Mouse (Mus musculus) urinary bladder, postnatal 10 days (tissue): ENCODE measurements around the gene Lgals2.
"Not testable (repeated sequence)": the region's sequence is repeated elsewhere in the genome, so short reads cannot be mapped to it uniquely, and the experiment has no call there.

Experiments
- DNase-seq: peaks from one replicate; pipeline ENCODE4 v3.0.0; 2022; ENCODE audit warnings: low spot score

The Lgals2 gene

GRCm38 (mm10) chr15:78874989-78875388 is 19.7 kb upstream of the Lgals2 start:
- DNase-seq = no peak

DNA sequence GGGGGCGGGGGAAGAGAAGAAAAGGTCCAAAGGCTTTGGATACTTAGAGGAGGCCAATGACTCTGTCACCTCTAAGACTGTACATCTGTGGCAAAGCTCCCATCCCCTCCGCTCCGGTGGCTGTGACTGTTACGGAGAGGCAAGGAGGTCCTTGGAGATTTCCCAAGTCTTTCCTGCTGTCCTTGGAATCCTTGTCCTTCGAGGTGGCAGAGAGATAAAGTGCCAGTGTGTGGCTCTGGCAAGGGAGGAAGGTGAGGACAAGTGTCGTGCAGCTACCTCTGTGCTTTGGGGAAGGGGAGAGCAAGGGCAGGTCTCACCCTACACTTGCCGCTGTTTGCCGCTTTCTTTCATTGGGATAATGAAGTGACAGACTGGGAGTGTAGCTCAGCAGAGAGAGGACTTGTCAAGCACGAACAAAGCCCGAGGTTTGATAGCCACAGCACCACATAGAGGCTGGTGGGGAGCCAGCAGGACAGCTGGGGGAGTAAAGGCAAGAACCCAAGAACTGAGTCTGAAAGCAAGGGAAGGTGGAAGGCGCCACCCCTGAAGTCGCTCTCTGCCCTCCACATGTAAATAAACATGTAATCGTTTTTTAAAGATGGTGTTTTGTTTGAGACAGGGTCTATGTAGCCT is 18.6 kb upstream of the Lgals2 start:
- DNase-seq = no peak

GRCm38 (mm10) chr15:78872021-78872608 is 16.8 kb upstream of the Lgals2 start:
- no peak for DNase-seq

GRCm38 (mm10) chr15:78869775-78870174 is 14.4 kb upstream of the Lgals2 start:
- DNase-seq = no peak

DNA sequence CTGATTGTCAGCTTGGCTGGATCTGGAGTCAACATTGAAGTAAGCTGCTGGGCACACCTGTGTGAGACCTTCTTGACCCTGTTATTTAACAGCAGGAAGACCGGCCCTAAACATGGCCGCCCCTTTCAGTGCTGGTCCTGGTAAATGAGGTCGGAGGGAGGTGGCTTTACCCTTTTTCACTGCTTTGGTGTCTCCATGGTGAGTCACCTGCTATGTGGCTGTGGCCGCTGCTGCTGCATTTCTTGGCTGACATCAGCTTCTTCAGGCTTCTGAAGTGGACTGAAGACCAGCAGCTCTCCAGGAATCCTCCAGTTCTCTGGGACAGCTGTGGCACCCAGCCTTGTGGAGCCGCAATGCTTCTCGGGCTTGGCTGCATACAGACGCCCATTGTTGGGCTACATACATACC is 13.5 kb upstream of the Lgals2 start:
- DNase-seq = no peak

- DNase-seq = no peak
Observed at GRCm38 (mm10) chr15:78868398-78868797, 13.1 kb upstream of the Lgals2 start.

GRCm38 (mm10) chr15:78863852-78864253 is 8.5 kb upstream of the Lgals2 start:
- DNase-seq = no peak

DNA sequence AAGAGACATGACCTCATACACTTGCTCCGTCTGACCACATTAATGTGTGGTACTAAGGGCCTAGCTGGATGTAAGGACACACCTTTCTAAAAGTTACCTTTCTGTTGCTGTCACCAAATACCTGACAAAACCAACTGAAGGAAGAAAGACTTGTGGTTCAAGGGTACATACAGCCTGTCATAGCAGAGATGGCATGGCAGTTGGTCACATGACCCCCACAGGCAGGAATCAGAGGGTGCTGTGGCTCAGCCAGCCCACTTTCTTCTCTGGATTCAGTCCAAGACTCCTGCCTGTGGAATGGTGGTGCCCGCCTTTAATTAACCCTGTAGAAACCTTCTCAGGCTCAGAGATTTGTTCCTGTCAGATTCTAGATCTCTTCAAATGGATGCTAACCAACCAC is 7.8 kb upstream of the Lgals2 start:
- DNase-seq = no peak

DNA sequence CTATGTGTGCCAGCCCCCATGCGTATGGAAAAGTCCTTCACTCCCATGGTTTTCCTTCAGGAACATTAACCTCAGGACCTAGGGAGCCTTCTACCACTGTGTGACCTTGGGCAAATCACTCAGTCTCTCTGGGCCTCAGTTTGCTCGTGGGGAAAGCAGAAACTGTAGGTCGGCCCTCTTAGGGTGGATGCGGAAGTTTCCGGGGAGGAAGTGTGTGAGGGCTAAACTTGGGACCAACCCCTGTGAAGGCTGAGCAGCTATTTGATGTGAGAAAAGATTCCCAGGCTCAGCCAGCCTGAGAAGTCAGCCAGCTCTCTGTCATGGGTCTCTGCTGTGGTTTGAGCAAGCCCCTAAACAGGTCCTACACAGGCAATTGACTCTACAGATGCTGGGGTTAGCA is 7.0 kb upstream of the Lgals2 start:
- DNase-seq = no peak

DNA sequence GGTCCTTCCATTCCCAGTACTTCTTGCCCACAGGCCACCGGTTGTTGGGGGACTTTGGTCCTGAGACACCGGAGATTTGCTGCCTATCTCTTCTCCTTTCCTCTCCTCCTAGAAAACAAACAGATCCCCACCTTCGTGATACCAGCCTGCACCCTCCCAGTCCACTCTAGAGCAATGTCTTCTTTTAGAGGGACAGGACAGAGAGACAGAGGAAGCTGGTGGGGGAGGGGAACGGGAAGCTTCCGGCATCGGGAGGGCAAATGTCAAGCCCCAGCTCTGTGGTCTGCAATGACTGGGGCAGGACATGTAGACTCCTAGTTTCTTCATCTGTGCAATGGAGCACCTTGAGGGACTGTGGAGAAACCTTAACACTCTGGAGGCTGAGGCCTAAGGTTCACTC is 4.4 kb upstream of the Lgals2 start:
- DNase-seq = no peak

GRCm38 (mm10) chr15:78859311-78859710 is 4.0 kb upstream of the Lgals2 start:
- no peak for DNase-seq

DNA sequence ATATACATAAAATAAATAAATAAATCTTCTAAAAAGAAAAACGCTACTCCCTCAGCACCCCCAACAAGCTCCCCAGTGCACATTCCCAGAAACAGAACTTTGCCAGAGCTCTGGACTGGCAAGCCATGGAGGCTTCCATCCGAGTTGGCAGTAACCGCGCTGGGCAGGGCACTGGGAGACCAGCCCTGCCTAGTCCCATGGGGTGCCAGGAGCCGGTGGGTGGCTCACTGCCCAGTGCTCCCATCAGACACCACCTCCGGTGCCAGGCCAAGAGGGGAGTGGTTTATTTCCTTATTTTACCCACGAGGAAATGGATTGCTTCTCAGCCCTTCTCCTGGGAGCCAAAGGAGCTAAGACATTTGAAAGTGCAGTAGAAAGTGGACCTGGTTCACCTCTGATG is 1.7 kb upstream of the Lgals2 start:
- DNase-seq = no peak

DNA sequence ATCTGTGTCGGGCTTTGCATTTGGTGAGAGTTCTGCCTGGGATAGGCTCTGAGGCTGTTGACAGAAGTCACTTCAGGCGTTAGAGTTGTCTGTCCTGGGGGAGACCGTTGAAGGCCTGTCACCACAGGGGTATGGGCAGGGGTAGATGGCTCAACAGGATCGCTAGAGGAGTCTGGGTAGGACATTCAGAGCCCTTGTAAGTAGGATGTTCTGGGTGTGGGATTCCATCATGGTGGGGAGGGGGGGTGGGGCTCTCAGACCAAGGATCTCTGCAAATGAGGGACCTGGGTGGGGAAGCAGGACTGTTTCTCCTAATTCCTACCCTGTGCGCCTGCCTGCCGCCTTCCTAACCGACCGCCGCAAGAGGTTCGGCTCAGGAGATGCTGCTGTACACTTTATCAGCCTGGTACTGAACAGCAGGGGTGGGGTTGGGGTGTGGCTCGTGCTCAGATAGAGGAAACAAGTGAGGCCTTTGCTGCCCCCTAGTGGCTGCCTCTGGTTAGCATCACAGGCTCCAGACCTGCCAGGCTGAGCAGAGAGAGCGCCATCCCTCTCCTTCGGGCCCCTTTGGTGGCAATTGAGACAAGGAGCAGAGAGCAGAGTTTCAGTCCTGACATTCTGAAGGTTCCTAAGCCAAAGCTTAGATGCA is 3.7 kb downstream of the Lgals2 start:
- DNase-seq = peak; percentile 79

DNA sequence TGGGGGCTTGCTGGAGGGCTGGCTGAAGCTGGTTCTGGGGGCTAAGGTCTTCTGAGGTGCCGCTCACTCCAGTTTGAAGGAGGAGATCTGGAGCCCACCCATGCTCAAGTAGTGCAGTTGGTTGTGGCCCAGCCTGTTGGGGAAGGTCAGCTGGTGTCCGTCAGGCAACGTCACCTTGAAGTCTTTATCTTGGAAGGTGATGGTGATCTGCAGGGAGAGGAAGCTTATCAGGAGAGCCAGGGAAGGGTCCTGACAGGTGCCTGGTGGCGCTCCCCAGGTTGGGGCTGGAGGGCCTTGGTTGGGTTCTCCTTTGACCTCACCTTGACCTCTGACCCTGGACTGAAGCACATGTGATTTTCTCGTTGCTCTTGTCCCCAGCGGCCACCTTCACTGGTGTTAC is 4.4 kb downstream of the Lgals2 start:
- no peak for DNase-seq

GRCm38 (mm10) chr15:78850059-78850824 is 5.1 kb downstream of the Lgals2 start:
- DNase-seq = no peak

DNA sequence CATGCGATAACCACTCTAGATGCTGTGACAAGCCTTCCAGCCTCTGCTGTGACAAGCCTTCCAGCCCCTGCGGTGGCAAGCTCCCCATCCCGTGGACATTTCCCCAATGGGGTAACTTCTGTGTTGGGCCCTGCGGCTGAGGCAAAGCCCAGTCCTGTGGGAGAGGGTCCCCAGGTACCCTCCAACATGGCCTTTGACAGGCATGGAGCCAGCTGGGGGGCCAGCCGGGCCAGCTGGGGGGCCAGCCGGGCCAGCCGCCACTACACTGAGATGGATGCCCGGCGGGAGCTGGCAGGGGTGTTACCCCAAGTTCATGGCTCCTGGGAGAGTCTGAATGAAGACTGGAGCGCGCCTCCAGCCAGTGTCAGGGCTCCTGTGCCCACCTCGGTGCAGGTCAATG is 5.8 kb downstream of the Lgals2 start:
- DNase-seq = no peak

GRCm38 (mm10) chr15:78848467-78848866 is 6.9 kb downstream of the Lgals2 start:
- DNase-seq = peak; percentile 66

DNA sequence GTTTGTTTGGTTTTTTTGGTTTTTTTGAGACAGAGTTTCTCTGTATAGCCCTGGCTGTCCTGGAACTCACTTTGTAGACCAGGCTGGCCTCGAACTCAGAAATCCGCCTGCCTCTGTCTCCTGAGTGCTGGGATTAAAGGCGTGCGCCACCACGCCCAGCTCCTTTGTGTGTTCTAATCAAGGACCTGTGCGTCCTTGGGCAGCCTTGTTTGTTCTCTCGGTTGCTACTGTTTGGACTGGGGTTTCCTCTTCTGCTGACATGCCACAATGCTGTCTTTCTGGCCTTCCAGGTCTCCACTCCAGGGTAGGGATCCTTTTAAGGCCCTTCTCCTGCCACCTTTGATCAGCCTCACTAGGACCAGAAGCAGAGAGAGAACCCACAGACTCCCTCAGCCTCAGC is 8.5 kb downstream of the Lgals2 start:
- not testable (repeated sequence) for DNase-seq

- no peak for DNase-seq
Observed at GRCm38 (mm10) chr15:78846352-78846751, 9.0 kb downstream of the Lgals2 start.

DNA sequence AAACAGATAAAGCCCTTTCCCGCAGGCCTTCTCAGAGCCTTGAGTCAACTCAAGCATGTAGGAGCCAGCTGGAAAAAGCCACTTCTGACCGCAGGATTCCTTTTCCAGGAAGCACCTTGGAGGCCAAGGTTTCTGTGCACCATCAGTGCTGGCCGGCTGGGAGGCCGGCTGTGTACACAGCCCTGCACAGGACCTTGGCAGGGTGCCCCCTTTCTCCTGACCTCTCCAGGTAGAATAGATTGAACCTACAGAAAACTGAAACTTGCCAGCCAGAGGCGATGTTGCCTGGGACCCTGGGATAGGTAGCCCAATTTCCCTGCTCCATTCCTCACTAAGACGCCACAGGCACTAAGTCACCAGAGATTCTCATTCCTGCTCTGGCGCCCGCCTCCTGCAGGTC is 9.5 kb downstream of the Lgals2 start:
- DNase-seq = no peak

DNA sequence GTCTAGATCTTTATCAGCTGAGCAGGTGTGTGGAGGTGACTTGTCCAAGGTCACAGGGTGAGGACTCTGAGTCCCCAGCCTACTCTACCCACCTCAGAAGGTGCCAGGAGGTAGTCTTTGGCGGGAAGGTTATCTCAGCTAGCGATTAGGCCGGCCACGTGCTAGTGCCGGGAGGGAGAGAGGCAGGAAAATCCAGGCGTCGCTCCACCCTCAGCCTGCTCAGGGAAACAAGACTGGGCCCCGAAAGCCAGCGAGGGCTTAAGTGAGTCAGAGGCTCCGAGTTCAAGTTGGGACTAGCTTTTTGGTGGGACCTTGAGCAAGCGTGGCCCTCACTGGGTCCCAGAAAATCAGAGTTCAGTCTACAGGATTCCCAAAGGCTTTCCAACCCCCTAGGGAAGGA is 10.0 kb downstream of the Lgals2 start:
- DNase-seq = no peak

DNA sequence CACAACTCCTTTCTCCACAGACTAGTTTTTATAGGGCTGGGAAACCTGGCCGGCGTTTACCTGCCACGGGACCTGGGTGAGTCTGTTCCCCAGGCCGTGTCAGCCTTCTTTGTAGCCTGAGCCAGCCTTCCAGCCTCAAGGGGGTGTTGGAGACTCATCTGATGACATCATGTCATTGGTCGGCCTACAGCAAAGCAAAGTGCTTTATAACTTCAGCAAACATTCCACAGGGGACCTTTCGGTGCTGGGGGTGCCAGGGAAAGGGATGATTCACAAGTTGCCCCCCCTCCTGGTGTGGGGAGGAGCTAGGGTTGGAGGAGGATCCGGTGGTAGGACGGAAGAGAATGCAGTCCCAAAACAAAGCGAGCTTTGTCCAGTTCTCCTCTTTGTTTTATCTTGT is 10.5 kb downstream of the Lgals2 start:
- DNase-seq = no peak
